Mouse (Mus musculus) megakaryocyte, embryonic 14.5 days (primary cell): ENCODE data around the gene Abl2. TPM values are rescaled to one million over a fixed set of nuclear protein-coding genes. Genes with fewer than 3 reads are reported as not detected.

ENCODE experiments used
- H3K27me3 ChIP-seq: replicated peaks from 2 replicates; pipeline ENCODE3; 2012; ENCODE audit warnings: inconsistent platforms
- H3K36me3 ChIP-seq: replicated peaks from 2 replicates; pipeline ENCODE3; 2012; ENCODE audit warnings: low read length, inconsistent platforms, mixed read lengths
- H3K4me1 ChIP-seq: 2 replicates; pipeline ENCODE4 v1.6.1; 2012; ENCODE audit warnings: inconsistent platforms
- H3K4me3 ChIP-seq: replicated peaks from 2 replicates; pipeline ENCODE3; 2012; ENCODE audit warnings: moderate library complexity, mild to moderate bottlenecking, inconsistent platforms
- H3K9me3 ChIP-seq: 2 replicates; pipeline ENCODE4 v1.6.1; 2012; ENCODE audit warnings: inconsistent platforms
- FLI1 ChIP-seq: IDR thresholded peaks from 2 replicates; pipeline ENCODE4 v1.6.1; 2012; ENCODE audit warnings: low read length, inconsistent platforms, mixed read lengths
- GATA1 ChIP-seq: IDR thresholded peaks from 3 replicates; pipeline ENCODE4 v1.6.1; 2012; ENCODE audit warnings: mixed read lengths, low read length, inconsistent platforms, borderline replicate concordance
- polyA plus RNA-seq: library from polyadenylated mRNA; stranded (reverse); fragments of >175 nt; gene quantifications from 2 replicates; pipeline ENCODE4 v1.2.3, GENCODE M21; 2012; ENCODE audit warnings: low replicate concordance; ENCODE audit not compliant: insufficient read depth

Abl2 gene
- polyA plus RNA-seq, 1 experiment, result 5.0 TPM

- TF ChIP-seq GATA1 (no peak), FLI1 (no peak)
- H3K36me3 ChIP-seq, result peaks cover 36% of the 10 kb centered on the region
- no peaks in the 10 kb centered on the region for H3K27me3 ChIP-seq
- no peaks in the 10 kb centered on the region for H3K9me3 ChIP-seq
- peaks cover 41% of the 10 kb centered on the region for H3K4me1 ChIP-seq
- H3K4me3 ChIP-seq, result no peak overlapping the region
Measured at GRCm38 (mm10) chr1:156665777-156666176, 107.2 kb downstream of the Abl2 start.

DNA sequence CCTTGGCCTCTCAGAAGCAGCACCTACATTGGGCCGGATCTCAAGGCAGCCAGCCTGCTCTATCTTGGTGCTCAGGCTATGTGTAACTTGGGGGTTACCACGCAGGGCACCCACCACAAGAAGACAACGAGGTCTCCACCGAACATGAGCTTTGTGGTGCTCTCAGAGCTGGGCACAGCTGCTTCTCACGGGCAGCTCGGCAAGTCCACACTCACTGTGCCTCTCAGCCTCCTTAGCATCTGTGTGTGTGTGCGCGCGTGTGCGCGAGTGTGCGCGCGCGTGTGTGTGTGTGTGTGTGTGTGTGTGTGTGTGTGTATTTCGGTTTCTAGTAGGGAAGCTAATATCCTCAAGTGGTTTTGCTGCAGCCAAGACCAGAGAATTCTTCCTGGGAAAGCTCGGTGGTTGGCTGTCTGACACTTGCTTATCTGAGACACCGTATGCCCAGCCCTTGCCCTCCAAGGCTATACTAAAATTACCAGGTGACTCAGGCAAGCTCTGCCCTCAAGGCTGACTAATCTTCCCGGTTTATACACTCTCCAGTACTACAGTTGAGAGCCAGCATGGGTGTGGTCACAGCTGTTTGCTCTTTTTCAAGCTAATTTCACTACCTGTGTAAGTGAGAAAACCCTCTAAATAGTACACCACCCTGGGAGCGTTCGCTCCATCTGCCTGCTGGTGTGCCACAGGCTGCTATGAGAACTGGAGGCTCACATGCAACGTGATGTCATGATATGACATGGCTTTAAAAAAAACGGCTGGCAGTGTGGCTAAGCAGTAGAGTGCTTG lies 108.7 kb downstream of the Abl2 start:
- H3K36me3 ChIP-seq, result peaks cover 35% of the 10 kb centered on the region

DNA sequence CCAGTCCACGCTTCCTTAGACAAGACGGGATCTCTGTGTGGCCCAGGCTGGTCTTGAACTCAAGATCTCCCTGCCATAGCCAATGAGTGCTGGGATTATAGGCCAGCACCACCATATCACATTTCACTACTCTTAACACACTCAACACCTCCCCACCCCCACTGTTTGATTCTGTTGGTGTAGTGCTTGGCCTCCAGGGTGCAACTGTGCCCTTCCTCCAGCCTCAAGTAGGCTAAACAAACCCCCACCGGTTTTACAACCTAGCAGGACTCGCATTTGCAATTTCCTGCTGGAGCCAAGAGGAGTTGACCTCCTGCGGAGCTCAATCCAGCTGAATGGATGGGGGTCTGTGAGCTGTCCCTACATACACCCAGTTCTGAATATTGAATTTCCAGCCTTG lies 110.0 kb downstream of the Abl2 start:
- Histone ChIP-seq H3K4me1 (peaks cover 54% of the 10 kb centered on the region), H3K36me3 (peaks cover 31% of the 10 kb centered on the region), H3K9me3 (no peaks in the 10 kb centered on the region), H3K27me3 (no peaks in the 10 kb centered on the region), H3K4me3 (no peak overlapping the region)
- TF ChIP-seq GATA1, result no peak

More for the DNA sequence above, 108.7 kb downstream of the Abl2 start:
- TF ChIP-seq FLI1, result no peak
- TF ChIP-seq GATA1, result no peak
- no peaks in the 10 kb centered on the region for H3K27me3 ChIP-seq
- peaks cover 42% of the 10 kb centered on the region for H3K4me1 ChIP-seq
- peak overlapping the region; percentile 72 for H3K4me3 ChIP-seq
- no peaks in the 10 kb centered on the region for H3K9me3 ChIP-seq

GRCm38 (mm10) chr1:156669208-156669983 lies 110.8 kb downstream of the Abl2 start:
- Histone ChIP-seq H3K36me3 (peaks cover 31% of the 10 kb centered on the region), H3K4me3 (no peak overlapping the region), H3K4me1 (peaks cover 62% of the 10 kb centered on the region), H3K27me3 (no peaks in the 10 kb centered on the region), H3K9me3 (no peaks in the 10 kb centered on the region)
- no peak for TF ChIP-seq FLI1
- TF ChIP-seq GATA1, result no peak

DNA sequence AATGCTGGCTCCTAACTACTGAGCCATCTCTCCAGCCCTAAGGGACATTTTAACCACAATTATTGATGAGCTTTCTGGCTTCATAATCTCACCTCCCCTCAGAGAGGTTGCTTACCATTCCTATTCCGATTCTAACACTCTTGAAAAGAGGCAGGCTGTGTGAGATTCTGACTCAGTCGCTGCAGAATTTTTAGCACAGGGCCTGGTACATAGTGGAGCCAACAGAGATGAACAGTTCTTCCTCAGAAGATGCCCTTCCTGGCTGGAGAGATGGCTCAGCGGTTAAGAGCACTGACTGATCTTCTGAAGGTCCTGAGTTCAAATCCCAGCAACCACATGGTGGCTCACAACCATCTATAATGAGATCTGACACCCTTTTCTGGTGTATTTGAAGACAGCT lies 113.3 kb downstream of the Abl2 start:
- Histone ChIP-seq H3K4me1 (peaks cover 56% of the 10 kb centered on the region), H3K27me3 (no peaks in the 10 kb centered on the region)

GRCm38 (mm10) chr1:156672720-156673475 lies 114.3 kb downstream of the Abl2 start:
- Histone ChIP-seq H3K4me3 (peak overlapping the region; percentile 97), H3K4me1 (peaks cover 46% of the 10 kb centered on the region), H3K9me3 (no peaks in the 10 kb centered on the region), H3K27me3 (no peaks in the 10 kb centered on the region), H3K36me3 (peaks cover 25% of the 10 kb centered on the region)
- no peak for TF ChIP-seq FLI1
- no peak for TF ChIP-seq GATA1

More for the DNA sequence above, 113.3 kb downstream of the Abl2 start:
- Histone ChIP-seq H3K9me3 (no peaks in the 10 kb centered on the region), H3K4me3 (no peak overlapping the region), H3K36me3 (peaks cover 27% of the 10 kb centered on the region)
- no peak for TF ChIP-seq GATA1
- no peak for TF ChIP-seq FLI1

DNA sequence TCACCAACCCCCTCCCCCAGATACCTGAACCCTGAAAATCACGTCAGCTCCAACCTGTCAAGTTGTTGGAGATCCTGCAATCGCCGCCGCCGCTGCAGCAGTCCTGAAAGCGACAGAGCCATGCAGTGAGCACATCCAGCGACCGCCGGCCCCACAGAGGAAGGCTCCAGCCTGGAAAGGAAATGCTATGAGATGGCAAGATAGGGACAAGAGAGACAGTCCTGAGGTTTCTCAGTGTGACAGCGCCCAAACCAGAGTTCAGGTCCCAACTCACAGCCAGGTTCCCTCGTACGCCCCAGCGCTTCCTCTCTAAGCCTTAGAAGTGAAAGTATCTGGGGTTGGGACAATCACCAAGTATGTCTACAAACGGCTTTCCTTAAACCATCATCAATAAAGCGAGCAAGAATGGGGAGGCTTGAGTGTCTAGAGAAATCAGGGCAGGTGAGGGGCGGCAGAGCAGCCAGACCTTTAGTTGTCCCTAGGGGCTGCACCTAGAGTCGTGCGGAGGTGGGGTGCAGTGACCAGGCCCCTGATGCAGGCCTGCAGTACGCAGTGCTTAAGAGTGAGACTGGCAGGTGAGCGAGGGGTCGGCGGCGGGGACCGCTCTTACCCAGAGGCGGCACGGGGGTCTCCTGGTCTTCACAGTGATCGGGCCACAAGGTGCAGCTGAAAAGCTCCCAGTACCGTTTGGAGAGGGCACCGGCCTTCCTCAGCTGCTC lies 115.0 kb downstream of the Abl2 start:
- no peak for TF ChIP-seq FLI1
- Histone ChIP-seq H3K9me3 (no peaks in the 10 kb centered on the region), H3K4me3 (peak overlapping the region; percentile 97), H3K27me3 (no peaks in the 10 kb centered on the region), H3K4me1 (peaks cover 40% of the 10 kb centered on the region), H3K36me3 (peaks cover 26% of the 10 kb centered on the region)

DNA sequence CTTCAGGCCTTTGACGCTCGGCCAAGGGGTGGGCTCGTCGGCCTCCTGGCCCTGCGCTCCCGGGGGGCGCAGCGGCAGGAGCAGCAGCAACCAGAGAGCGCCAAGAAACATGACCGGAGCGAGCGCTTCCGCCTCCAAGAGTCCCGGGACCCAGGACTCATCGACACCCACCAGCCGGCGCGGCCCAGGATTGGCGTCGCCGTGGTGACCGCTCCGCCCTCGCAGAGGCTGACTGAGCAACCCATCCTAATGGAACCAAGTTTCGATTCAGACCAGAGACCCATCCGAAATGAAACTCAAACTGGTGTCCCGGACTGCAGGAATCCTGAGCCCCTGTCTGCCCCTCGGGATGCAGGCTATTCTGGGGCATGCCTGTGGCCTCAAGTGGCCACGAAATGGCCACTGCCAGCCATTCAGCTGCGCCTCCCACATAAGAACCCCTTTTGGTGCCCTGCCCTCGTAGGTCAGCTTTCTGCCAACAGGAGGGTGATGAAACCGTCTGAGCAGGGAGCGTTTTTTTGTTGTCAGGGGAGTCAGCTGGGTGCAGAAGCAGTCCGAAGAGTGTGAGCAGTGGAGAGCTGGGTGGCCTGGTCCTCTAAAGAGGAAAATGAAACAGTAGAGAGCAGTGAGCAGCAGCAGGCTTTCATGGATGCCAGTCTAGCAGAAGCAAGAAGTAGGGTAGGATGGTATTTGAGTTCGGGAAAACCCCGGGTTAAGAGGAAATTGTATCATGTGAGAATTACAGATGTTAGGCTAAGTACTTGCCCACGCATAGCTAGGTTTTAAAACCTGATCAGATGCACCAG lies 115.8 kb downstream of the Abl2 start, which contains the start of gene Tor3a:
TSS of gene Tor3a (minus strand) at position 162 of the 806 bp plus-strand sequence.
- H3K36me3 ChIP-seq, result peaks cover 26% of the 10 kb centered on the region
- H3K4me3 ChIP-seq, result peak within 1 kb of the TSS; percentile 97
- H3K27me3 ChIP-seq, result no peaks in the 10 kb centered on the region
- H3K4me1 ChIP-seq, result peaks cover 36% of the 10 kb centered on the region
- no peak for TF ChIP-seq GATA1
- TF ChIP-seq FLI1, result no peak
- H3K9me3 ChIP-seq, result no peaks in the 10 kb centered on the region
